ENCODE assay signal across 25 mouse cellular contexts in genomic region chr14:74538187-74538586, GRCm38 (mm10).
DNase-seq lines count a peak whose midpoint lies in the region; ATAC-seq and TF ChIP-seq lines count a peak whose summit lies in the region.
"Had no signal": no experiment of that assay in that cellular context is flagged by ENCODE, and none has a peak within 500 bp of the region (broad histone marks: within the 10 kb centered on the region; RNA-seq: fewer than 3 reads in every experiment).

No protein-coding gene starts in this region.

- H3K9me3 ChIP-seq in lung, embryonic 14.5 days (ENCODE audit: low read depth, low read length): no peaks in the 10 kb centered on the region
- H3K9me3 ChIP-seq: heart, embryonic 13.5 days; hindbrain, embryonic 13.5 days; midbrain, embryonic 10.5 days; neural tube, embryonic 13.5 days had no signal

- peak; percentile 45 to 79 for DNase-seq in frontal cortex, adult 2 months (ENCODE audit: extremely low spot score in 1 of 2, low spot score in 1 of 2)
- no peak for DNase-seq in frontal cortex, postnatal 14 days (ENCODE audit: low spot score in 2 of 2)
- peak; percentile 44 for DNase-seq in lung, embryonic 14.5 days
- DNase-seq in lung, postnatal 4 days: no peak
- peak; percentile 78 for DNase-seq in brain, adult 2 months (ENCODE audit: low read depth, low spot score)
- DNase-seq in brain, embryonic 18.5 days (ENCODE audit: low read depth, low spot score): peak; percentile 43
- DNase-seq in urinary bladder, postnatal 14 days (ENCODE audit: low spot score): no peak
- DNase-seq: adrenal gland, adult 8-10 months; cerebellum, adult 9-10 months; gastrocnemius, postnatal 36 days; heart, adult 2 months; kidney, adult 2 months; retina, postnatal 1 day; spleen, adult 18-20 months; thymus, adult 18-20 months; thymus, postnatal 36 days had no signal

- no peaks in the 10 kb centered on the region for H3K27me3 ChIP-seq in lung, embryonic 14.5 days (ENCODE audit: insufficient read depth, low read length)
- H3K27me3 ChIP-seq: heart, embryonic 13.5 days; hindbrain, embryonic 13.5 days; neural tube, embryonic 13.5 days had no signal

- no peak overlapping the region for H3K4me3 ChIP-seq in lung, embryonic 14.5 days (ENCODE audit: low read depth, low read length)
- H3K4me3 ChIP-seq: heart, adult 2 months; heart, embryonic 13.5 days; hindbrain, embryonic 13.5 days; midbrain, embryonic 10.5 days; myocyte; neural tube, embryonic 13.5 days had no signal

- WGBS in lung, embryonic 14.5 days: 63% methylated on average over 2 of the region's 2 CpGs

- no peak overlapping the region for H3K9ac ChIP-seq in lung, embryonic 14.5 days
- H3K9ac ChIP-seq: heart, embryonic 13.5 days; hindbrain, embryonic 13.5 days; neural tube, embryonic 13.5 days had no signal

- H3K36me3 ChIP-seq in lung, embryonic 14.5 days (ENCODE audit: insufficient read depth): no peaks in the 10 kb centered on the region
- H3K36me3 ChIP-seq: heart, embryonic 13.5 days; hindbrain, embryonic 13.5 days; midbrain, embryonic 10.5 days; neural tube, embryonic 13.5 days had no signal

- TF ChIP-seq CTCF in lung, embryonic 14.5 days (IDR thresholded peaks at IDR 0.05; ENCODE audit: low read depth): no peak

- H3K27ac ChIP-seq in lung, embryonic 14.5 days (ENCODE audit: low read depth): no peak overlapping the region
- H3K27ac ChIP-seq: heart, adult 2 months; heart, embryonic 13.5 days; hindbrain, embryonic 13.5 days; kidney, postnatal 0 days; midbrain, embryonic 10.5 days; neural tube, embryonic 13.5 days had no signal

- ATAC-seq in lung, embryonic 14.5 days (ENCODE audit: insufficient read depth): no peak; the same call in 1 of the 2 replicates
- ATAC-seq: activated CD4-positive, CD25-positive, alpha-beta regulatory T cell, adult 4 months; lung, postnatal 0 days; midbrain, embryonic 16.5 days had no signal

- no peaks in the 10 kb centered on the region for H3K4me1 ChIP-seq in lung, embryonic 14.5 days (ENCODE audit: insufficient read depth)
- H3K4me1 ChIP-seq: heart, embryonic 13.5 days; hindbrain, embryonic 13.5 days; midbrain, embryonic 10.5 days; neural tube, embryonic 13.5 days had no signal

- H3K4me2 ChIP-seq in lung, embryonic 14.5 days: no peak overlapping the region
- H3K4me2 ChIP-seq: heart, embryonic 13.5 days; hindbrain, embryonic 13.5 days; neural tube, embryonic 13.5 days had no signal

Comparison
In these comparisons a context has a peak if more than half of its experiments do, and no peak if none do; other contexts are left out.
1. DNase-seq: peak in frontal cortex, adult 2 months (2 of 2), lung, embryonic 14.5 days (single experiment), brain, adult 2 months (single experiment) and brain, embryonic 18.5 days (single experiment); none in frontal cortex, postnatal 14 days (0 of 2), lung, postnatal 4 days (0 of 2) and urinary bladder, postnatal 14 days (single experiment).